Mouse (Mus musculus): ENCODE measurements around the gene Arhgef28.

Arhgef28 gene

DNA sequence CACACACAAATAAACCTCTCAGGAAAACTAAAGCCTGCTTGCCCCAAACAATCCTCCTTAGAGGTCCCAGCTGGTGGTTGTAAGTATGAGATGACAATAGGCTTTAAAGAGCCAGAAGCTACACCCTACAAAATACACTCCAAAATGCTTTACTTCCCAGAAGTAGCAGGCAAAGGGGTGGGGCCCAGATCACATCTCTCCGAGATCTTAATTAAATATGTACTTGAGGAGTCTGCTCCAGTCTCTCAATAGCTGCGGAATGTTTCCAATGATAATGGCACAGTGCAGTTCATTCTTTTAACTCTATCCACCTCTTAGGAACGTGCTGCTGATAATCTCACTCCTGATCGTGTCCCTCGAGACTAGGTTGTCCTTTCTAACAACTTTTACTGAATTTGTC, 240.2 kb downstream of the Arhgef28 start:
- no peak for DNase-seq (ENCODE audit: low spot score in 2 of 2)

DNA sequence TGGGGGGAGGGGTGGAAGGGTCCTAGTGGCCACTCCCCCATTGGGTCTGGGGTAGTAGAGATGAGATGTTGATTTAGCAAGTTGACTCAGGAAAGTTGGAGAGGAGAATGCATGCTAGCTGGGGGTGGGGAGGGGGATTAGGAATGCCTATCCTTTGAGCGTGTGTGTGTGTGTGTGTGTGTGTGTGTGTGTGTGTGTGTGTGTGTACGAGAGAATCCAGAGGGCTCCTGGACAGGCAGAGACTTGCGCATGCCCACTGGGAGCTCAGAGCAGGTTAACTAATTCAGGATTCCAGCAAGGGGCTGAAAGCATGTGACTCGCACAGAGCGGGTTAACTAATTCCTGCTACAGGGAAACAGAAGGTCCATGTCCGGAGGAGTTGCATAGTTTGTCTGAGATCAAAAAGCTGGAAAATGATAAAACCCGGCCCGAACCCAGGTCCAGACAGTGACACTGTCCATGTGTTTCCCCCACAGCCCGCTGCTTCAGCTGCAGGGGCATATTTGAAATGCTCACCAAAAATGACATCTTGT, 241.3 kb downstream of the Arhgef28 start:
- no peak for DNase-seq (ENCODE audit: low spot score in 2 of 2)

DNA sequence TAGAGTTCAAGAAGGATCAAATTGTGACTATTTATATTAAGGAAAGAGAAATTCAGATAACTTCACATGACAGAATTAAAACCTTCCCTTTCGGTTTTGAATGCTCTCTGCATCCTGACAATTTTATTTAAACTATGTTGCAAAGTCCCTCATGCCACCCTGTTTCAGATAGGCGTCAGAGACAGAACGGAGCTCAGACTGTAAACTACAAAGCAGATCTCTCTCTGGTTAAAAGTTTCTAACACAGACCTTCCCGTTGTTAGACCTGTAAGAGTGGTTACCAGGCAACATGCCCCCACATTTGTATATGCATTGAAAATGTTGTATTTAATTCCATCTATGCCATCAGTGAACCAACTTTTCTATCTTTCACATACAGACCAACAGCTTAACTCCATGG, 246.1 kb downstream of the Arhgef28 start:
- DNase-seq (ENCODE audit: low spot score in 2 of 2), result no peak

DNA sequence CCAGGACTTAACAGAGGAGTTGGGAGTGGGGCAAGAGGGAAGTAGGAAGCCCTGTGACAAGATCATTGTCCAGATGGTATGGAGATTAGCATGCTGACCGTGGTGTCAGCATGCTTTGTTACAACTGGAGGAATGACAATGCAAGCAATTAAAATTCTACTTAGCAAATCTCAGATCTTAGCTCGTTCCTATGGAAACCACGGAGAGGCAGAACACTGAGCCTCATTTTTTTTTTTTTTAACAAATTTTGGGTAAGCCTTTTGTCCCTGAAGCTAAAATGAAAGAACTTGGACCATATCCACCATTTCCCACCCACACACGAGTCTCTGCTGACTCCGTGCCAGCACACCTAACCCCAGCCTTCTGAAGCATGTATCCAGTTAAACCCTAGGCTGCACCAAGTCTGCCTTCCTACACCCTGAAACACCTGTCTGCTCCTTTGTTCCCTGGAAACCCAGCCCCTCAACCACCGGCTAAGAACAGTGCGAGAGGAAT, 246.8 kb downstream of the Arhgef28 start:
- no peak for DNase-seq (ENCODE audit: low spot score in 2 of 2)

DNA sequence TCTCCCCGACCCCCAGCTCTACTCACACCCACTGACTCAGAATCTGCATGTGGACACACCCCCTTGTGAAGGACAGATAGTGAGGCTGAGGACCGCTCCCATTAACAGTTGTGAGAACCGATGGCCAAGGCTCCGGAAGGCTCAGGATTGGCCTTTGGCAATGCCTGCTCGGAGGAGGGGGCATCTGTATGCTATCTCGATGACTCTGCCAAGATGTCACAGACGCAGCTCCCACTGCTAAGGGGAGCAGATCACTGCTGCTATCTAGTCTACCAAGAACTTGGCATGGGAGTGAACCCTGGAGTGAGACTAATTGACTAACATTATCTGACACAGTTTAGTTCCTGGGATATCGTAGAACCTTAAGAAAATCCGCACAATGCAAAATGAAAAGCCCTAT, 250.5 kb downstream of the Arhgef28 start:
- no peak for DNase-seq (ENCODE audit: low spot score in 2 of 2)

DNA sequence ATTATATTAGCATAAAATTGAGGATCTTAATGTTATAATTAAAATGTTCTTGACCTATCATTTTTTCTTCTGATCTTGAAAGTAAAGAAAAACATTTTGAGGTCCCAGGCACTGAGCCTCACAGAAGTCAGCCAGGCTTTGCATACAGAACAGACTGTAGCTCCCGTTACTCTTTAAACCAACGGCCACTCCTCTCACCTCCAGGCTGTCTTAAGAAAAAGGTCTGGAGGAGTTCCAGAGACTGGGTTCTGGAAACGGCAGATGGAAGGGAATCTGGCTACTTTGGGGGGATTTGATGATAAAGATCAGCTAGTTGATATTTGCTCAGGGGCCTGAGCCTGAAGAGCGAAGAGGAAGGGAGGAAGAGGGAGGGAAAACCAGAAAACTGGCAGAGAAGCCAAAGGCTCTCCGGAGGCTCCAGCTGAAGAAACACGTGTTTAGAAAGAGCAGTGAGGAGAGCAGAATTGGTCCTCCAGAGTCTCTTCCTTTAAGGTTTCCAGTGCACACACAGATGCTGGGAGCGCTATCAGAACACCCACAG, 251.2 kb downstream of the Arhgef28 start:
- DNase-seq (ENCODE audit: low spot score in 2 of 2), result no peak

DNA sequence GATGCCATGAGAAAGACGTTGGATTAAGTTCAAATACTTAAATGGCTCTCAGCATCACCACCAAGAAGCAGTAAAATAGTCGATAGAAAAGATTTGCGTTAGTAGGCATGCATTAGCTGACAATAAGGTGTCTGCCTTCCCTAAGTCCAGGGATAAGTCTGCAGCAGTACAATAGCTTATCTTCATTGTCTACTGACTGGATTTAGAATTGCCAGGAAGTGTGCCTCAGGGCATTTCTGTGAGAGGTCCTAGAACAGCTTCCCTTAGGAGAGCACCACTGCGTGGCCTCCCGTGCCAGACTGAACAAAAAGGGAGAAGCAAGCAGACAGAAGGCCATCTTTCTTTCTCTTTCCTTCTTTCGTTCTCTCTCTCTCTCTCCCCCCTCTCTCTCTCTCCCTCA, 252.2 kb downstream of the Arhgef28 start:
- DNase-seq (ENCODE audit: low spot score in 2 of 2), result no peak

DNA sequence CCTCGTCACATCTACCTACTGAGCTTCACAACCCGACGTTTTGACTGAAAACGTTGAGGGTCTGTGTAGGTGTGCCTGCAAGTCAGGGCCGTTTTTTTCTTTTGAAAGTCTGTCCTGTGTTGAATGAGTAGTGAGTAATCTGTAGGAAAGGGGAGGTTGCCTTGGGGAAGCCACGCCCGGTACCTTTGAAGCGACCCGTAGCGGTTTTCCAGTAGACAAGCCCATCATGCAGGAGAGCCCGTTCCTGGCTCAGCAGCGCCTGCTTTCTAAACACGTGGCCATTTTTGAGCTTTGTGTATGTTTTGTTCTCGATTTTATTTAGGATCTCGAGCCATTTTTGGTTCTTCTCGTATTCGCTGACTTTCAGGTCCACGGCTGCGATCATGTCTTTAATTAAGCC, 252.7 kb downstream of the Arhgef28 start:
- no peak for DNase-seq (ENCODE audit: low spot score in 2 of 2)

DNA sequence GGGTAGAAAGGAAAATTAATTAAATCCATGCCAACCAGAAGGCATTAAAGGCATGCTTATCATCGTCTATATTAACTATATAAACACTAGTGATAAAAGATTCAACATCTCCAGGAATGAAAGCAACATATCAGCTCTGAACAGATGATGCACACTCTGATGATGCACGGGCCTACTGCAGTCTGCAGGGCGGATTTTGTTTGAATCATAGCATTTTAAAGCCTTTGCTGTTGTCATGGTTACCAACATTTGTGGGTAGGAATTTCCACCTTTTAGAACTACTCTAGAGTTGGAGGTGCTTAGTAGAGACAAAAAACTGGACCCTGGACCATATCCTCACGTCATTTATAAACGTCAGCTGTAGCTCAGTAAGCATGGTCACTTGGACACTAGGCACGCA, 257.4 kb downstream of the Arhgef28 start:
- DNase-seq (ENCODE audit: low spot score in 2 of 2), result no peak

DNA sequence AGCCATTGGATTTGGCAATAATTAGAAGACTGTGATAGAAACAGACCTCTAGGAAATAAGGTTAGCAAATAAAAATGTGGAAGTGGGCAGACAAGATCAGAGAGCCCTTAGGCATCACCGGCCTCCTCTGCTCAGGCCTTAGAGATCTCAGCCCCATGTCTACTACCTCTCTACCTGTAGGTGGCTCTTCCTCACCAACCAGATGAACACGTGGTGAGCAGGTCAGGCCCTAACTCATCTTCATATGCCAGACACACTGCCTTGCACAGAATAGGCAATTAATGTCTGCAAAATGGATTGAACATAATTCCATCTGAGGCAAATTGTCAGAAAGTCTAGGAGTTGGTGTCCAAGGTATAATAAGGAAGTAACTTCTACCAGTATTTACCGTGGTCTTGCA, 258.6 kb downstream of the Arhgef28 start:
- no peak for DNase-seq (ENCODE audit: low spot score in 2 of 2)

DNA sequence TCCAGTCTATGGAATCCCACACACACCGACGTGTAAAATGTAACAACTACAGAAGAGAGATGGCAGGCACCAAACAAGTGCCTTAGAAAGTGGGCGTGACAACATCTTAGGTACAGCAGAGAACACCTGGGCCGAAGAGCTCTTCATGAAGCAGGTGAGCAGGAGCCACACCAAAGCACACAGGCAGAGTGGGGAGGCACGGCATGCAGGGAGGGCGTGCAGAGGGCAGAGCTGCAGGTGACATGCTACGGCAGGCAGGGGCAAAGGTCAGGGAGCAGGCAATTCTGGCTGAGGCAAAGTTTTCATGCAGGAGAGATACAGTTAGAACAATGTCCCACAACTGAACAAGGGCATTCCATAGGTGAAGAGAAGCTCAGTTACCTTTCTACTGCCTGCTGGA, 259.8 kb downstream of the Arhgef28 start:
- no peak for DNase-seq (ENCODE audit: low spot score in 2 of 2)

DNA sequence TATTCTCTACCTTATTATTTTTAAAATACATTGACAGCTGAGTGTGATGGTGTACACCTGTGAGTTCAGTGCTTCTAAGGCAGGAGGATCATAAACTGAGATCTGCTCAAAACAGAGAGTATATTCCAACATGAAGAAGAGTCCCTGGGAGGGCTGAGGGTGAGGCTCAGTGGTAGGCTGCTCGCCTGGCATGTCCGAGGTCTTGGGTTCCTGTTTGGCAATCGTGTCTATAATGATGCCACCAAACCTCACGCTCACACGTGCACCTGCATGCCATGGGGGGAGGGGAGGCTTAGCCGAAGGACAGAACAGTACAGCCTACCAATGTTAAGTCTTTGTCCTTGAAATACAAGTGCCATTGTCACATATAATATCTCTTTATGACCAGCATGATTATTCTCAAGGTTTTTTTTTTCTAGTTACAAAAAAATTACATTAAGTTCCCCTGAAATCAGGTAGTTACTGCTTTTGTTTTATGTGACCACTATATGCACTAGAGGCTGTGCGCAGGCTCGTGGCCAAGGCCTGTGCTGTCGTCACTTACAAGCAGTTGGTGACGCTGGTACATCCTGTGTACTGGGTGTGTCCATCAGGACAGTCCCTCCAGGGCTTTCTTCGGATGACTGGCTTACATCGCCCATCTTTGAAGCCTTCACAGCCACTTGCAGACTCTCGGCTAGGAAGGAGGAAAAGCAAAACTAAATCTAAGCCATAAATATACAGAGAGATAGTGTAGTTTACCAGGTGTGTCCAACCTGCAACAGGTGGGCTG, 264.1 kb downstream of the Arhgef28 start:
- DNase-seq (ENCODE audit: low spot score in 2 of 2), result no peak

DNA sequence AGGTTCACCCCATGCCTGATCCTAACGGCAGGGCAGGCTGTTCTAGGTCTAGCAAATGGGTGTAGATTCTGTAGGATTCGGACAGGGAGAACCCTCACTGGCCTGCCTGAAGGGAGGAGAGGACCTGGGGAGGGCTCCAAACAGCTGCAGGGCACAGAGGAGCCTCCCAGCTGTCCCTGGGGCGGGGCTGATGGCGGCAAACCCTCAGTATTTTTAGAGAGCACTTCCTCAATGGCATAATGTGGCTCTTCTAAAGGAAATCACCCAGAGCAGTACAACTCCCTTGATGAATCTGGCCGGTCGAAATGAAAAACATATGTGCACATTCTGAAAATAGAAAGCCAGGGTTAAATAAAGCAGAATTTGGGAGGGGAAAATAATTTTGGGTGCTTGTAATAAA, 265.1 kb downstream of the Arhgef28 start:
- peak in 1 of 2 experiments; percentile 19 for DNase-seq (ENCODE audit: low spot score in 2 of 2)

DNA sequence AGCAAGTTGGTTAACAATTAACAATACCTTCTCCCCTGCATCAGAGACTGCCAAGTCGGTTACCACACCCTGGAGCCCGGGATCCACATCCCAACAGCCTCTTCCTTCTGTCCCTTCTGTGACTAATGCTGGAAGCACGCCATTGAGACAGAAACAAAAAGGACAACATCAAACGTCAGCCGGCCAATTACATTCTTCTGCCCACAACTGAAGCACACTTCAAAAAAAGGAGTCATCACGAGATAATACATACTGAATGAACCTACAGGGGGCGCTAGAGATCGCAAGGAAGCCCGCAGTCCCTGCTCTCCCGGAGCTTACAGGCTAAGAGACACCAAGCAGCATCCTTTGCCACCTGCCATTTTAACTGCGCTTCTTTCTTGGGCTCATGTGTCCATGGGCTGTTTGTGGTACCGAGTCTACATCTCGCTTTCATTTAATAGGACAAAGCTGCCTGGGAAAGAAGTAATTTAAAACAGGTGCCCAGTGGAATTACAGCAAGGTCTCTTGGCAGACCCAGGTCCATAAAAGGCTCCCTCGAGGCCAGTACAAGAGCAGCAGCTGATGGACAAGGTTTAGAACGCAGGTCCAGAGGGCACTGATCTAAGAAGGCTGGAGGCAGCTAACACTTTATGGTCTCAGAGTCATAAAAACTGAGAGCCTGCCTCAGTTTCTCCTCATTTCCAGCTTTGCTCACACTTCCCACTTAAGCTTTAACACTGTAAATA, 266.6 kb downstream of the Arhgef28 start:
- no peak for DNase-seq (ENCODE audit: low spot score in 2 of 2)

DNA sequence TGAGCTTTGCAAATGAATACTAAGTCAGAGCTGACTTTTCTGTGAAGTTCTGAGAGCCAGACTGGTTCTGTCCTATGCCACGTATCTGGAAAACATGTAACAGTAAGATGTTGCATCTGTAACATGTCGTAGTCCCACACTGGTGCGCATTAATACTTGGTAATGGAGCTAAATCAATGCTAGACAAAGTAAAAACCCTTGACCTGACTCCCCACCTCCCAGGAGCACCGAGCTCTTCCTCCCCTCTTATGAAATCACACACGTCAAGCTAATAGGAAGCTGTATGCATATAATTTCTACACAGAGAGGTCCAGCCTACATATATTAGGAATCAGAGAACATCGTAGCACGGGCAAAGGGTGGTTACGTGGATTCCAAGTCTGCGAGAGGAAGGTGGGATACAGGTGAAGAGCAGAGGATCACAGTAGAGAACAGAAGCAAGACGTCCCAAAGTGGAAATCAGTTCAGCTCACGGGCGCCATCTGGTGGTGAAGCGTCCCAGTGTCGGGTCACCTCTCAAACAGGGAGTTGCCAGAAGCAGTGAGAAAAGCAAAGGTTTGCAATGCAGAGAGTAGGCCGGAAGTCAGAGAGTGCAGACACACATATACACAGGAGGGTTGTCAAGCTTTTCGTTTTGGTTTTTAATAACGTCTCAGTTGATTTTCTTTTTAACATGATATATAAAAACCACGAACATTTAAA, 267.5 kb downstream of the Arhgef28 start:
- peak; percentile 80 to 90 for DNase-seq (ENCODE audit: low spot score in 2 of 2)

DNA sequence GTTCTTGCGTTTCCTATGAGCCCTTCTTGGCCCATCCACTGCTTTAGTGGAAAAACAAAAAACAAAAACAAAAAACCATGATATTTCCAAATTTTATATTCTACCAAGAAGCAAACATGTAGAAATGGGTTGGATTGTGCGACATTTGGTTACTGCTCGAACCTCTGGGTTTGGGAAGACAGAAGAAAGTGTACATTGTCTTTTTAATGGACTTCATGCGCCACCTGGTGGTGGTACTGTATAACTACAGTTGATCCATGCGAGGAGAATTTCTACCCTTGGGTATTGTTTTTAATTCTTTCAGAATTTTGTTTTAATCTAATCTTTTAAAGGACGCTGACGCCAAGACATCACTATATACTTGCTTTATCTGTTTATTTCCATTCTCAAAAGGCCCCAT, 268.3 kb downstream of the Arhgef28 start:
- DNase-seq (ENCODE audit: low spot score in 2 of 2), result peak in 1 of 2 experiments; percentile 45

DNA sequence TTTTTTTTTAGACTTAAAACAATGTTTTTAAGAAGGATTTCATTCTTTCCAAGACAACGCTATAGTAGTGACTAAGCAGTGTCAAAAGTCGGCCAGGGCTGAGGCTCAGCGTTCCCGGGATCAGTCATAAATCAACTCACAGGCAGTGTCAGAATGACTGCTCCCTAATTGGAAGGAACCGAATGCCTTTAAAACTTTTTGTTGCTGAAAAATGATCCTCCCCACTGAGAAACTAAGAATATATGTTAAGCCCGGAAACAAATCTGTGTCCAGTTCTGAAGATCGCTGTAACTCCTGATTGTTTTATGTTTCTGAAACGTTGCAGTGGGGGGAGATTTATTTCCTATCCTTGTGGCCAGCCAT, 278.1 kb downstream of the Arhgef28 start:
- no peak for DNase-seq (ENCODE audit: low spot score in 2 of 2)

DNA sequence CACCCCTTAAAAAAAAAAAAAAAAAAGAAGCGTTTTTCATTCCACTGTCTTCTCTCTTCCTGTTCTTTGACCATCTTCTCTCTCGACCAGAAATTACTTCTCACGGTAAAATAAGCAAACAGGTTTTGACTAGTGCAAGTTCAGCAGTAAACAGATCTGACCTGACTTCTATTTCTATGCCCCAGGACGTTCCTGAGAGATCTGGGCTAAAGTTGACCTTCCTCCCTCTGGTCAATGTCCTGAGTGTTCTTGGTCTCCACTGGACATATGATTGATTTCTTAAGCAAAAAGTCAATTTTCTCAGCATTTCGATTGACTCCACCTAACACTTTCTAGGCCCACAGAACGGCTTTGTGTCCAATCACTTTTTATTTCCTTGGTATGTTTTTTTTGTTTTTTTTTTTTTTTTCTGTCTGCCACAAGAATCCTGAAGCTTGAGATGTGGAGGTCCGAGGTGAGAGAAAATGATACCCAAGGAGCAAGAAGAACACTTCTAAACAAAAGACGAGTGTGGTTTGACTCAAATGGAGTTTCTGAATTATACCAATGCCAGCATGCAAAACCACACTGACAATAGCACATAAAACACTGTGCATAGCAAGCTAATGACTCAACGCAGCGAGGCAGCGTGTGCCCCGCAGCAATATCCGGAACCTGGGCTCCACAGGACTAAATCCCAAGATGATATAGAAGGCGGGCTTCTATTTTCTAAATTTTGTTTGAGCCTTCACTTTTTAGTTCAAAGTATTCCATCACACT, 278.7 kb downstream of the Arhgef28 start:
- DNase-seq (ENCODE audit: low spot score in 2 of 2), result no peak

DNA sequence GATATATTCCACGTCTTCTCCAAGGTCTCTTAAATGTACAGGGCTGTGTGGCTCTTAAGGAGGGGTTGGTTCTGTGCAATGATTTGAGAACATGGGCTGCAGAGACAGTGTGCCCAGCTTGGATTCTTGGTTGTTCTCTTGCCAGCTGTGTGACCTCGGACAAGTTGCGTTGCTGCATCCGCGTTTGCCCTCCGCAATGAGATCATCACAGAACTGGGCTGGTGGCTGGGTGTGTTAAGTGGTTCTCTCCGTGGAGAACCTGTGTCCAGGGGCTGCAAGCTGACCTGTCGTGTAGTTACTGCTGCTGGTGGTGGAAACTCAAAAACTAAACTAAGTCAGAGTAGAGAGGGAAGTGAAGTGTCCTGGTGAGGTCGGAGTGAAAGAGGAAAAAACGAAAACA, 279.9 kb downstream of the Arhgef28 start:
- DNase-seq (ENCODE audit: low spot score in 2 of 2), result no peak

DNA sequence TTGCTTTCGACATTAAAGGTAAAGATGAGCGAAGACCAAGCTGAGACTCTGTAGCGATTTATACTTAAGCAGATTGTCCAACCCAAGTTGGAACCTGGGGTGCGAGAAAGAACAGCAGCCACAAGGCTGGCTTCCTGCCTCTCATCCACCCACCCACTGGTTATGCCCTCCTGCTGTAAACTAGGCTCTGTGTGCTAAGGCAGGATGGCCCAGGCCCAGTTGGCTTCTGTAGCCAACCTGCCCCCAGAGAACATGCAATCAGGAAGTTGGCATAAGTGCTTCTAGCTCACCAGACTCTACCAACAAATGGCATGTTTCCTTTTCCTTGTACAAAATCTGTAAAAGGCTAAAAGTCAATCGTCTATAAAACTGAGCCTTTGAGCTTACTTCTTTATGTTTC, 283.2 kb downstream of the Arhgef28 start:
- DNase-seq (ENCODE audit: low spot score in 2 of 2), result no peak

DNA sequence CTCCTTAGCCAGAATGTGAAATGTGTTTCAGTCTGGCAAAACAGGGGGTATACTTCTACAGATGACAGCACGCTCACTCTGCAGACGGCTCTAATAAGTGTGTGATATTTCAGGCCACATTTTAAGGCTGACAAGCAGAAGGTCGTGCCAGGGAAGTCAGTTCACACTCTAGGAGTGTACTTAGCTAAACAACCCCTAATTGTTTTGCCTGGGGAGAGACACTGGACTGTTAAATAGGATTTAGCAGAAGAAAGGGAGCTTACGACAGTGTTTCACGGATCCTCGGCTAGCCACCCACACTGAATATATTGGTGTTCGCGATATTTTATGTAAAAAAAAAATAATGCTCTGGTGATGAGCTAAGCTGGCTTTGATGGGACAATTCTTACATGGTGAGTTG, 286.6 kb downstream of the Arhgef28 start:
- DNase-seq (ENCODE audit: low spot score in 2 of 2), result no peak

All from spleen, postnatal 14 days (tissue).